Mouse (Mus musculus) mature B cell (primary cell): Measurements from ENCODE around the gene Zbtb20.

Experiments
- in situ Hi-C: fragments of 300-500 bp; cut with MboI; formaldehyde crosslinking; loops from 2 replicates; pipeline ENCODE4 v1.14.3; 2019

Gene Zbtb20

GRCm38 (mm10) chr16:43566511-43566910 is 690.8 kb downstream of the Zbtb20 start:
- in situ Hi-C loops: no loop called here

DNA sequence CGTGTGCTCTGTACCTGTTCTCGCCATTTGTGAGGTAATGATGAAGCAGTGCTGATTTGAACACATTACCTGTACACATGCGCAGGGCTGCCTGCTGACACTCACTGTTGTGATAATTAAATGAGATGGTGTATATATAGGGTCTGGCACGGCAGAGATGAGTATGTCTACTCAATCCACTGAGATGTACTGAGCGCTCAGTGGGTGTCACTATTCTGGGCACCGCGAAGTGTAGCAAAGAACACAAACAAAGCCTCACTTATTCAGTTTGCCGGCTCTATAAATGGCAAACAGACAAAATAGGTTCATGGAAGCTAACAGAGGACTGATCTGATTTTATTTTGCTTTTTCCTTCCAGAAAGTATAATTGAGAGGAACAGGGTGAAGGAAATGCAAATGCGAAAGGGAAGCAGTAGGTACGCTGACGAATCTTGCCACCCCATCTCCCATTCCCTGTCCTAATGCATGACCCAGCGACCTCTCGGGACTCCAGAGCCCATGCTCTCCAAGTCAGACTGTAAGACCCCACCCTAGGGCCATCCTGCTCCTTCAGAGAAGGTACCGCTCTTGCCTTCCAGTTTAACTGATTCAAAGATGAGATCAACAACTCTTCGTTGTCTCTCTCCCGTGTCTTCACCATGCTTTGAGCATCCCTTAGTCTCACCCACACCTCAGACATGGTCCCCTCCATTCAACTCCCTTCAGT is 695.8 kb downstream of the Zbtb20 start:
- in situ Hi-C loops: no loop called here

- in situ Hi-C loops: no loop called here
These were observed 696.5 kb downstream of the Zbtb20 start for GRCm38 (mm10) chr16:43572171-43572570.

DNA sequence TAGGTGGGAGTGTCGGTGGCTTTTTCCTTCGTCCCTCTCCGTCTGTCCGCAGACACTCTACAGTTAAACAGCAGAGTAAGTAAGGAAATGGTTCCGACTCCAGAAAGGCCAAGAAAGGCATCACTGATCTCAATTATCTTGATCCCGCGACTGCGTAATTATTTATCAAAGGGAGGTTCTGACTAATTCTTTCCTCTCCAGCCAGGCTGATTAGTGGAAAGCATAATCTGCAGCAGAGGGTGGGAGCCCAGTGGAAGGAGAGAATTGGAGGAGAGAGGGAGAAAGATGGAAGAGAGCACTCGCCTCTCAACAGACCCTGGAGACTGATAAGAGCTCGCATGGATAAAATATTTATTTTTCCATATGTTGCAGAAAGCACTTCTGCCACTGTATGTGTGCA is 697.1 kb downstream of the Zbtb20 start:
- in situ Hi-C loops: no loop called here

- in situ Hi-C loops: no loop called here
These were observed 697.6 kb downstream of the Zbtb20 start for GRCm38 (mm10) chr16:43573181-43573833.

GRCm38 (mm10) chr16:43574006-43574764 is 698.5 kb downstream of the Zbtb20 start:
- in situ Hi-C loops: no loop called here

DNA sequence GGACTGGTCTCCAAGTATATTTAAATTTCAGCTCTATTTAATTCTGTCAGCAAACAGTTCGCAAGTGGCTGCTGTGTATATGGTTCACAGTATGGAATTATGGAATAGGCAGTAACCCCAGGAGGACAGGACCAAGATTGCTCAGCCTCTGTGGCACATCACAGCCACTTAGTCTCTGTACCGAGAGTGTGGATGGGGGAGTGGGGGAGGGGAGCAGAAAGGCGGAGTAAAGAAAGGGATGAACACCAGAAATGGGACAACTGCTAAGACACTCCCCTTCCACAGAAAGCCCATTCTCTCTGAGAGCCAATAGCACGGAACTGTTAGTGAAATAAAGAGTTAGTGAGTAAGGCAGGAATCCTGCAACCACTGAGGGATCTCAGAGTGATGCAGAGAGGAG is 699.4 kb downstream of the Zbtb20 start:
- in situ Hi-C loops: no loop called here

DNA sequence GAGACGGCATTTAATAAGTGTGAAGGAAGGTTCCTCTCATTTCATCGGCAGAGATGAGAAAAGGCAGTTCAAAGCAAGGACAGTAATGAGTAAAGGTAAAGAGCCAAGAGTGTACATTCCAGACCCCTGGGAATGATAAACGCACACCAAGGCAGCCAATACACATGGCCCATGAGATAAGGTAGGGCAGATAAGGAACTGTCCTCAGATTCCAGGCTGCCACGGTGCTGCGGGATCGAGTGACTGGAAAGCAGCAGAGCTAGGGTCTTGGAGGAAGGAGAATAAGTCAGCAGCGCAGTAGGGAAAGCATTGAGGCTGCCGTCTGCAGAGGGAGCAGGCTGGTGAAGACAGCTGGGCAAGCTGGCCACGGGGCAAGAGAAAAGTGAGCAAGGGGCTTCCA is 699.8 kb downstream of the Zbtb20 start:
- in situ Hi-C loops: no loop called here

- in situ Hi-C loops: no loop called here
These were observed 701.7 kb downstream of the Zbtb20 start for GRCm38 (mm10) chr16:43577399-43577798.

- in situ Hi-C loops: no loop called here
These were observed 702.7 kb downstream of the Zbtb20 start for GRCm38 (mm10) chr16:43578351-43578750.

DNA sequence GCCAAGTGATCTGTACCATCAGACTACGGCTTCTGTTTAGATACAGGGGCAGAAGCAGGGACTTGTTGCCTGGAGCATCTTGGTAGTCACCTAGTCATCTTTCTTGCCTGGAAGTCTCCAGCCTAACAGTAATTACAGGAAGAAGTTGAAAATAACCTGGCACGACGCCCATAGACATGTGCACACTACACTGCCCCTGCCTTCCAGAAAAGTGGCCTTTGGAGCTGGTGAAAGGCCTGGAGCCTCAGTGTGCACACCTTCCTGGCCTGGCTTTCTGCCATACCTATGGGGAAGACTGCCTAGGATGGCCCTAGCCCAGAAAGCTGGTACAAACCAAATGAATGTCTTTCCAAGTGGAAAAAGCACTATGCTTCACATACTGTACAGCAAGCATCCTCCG is 703.4 kb downstream of the Zbtb20 start:
- in situ Hi-C loops: no loop called here

- in situ Hi-C loops: no loop called here
These were observed 704.7 kb downstream of the Zbtb20 start for GRCm38 (mm10) chr16:43580321-43580822.

GRCm38 (mm10) chr16:43581551-43581950 is 705.9 kb downstream of the Zbtb20 start:
- in situ Hi-C loops: no loop called here

DNA sequence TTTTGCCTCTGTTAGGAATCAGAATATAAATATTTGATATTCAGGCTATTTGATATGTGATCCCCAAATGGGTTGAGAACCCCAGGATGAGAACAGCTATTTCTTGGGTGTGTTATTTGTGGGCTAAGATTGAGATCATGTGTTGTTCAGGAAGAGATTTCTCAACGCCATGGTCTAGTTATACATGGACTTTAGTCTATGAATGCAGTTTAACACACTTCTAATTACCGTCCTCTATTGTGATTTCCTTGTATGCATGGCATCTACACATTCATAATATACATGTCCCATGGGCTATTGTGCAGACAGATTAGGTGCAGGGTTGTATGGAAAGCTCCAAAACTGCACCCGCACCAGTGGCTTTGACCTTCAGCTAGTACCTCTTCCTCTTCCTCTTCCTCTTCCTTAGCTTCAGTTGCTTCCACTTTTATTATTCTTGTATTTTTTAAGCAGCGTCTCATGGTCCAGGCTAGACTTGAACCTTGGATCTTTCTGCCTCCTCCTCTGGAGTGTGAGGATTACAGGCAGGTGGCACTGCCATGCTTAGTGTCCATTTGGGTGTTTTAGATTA is 711.3 kb downstream of the Zbtb20 start:
- in situ Hi-C loops: no loop called here

GRCm38 (mm10) chr16:43590704-43591493 is 715.2 kb downstream of the Zbtb20 start:
- in situ Hi-C loops: no loop called here

DNA sequence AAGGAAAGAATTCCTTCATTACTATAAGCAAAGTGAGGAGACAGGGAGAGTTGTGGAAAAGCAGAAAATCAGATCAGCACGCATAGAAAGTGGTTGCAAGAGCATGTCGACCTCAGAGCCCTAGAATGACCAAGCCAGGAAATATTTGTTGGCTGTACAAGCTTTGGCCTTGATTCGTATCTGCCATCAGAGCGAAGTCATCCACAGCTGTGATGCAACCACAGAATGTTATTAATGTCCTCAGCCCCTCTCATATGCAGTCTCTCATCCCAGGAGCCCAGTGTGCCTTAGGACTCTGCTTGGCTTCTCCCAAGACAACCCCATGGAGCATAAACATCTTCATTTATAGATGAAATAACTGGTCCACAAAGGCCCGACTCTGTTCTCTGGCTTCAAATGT is 716.4 kb downstream of the Zbtb20 start:
- in situ Hi-C loops: no loop called here

GRCm38 (mm10) chr16:43592801-43593200 is 717.1 kb downstream of the Zbtb20 start:
- in situ Hi-C loops: no loop called here

DNA sequence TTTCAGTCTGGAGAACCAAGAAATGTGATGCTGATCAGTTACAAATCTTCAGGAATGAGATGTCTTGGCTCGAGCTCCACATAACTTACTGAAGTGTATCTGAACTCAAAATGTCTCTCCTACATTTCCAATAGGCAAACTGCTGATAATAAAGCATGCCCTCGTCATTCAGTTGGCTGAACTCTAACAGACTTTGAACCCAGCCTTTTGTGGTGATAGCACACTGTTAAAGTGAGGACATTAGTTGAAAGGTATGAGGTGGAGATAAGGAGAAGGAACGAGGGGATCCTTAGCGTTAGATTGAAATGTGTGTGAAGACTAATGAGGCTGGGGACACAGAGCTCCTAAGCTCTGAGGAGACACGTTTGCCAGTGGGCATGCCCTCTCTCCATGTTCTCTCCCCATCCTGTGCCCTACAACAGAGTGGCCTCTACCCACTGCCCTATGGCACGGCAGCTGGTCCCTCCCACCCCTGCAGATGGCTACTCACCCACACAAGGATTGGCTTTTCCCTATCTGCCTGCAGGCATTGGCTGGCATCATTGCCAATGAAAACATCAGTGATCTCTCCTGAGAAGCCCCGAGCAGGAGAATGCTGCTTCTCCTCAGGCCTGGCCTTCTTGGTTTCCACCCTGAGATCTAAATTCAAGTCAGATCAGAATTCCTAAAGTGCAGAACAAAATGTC is 721.8 kb downstream of the Zbtb20 start:
- in situ Hi-C loops: no loop called here

- in situ Hi-C loops: no loop called here
These were observed 724.0 kb downstream of the Zbtb20 start for GRCm38 (mm10) chr16:43599707-43600106.

DNA sequence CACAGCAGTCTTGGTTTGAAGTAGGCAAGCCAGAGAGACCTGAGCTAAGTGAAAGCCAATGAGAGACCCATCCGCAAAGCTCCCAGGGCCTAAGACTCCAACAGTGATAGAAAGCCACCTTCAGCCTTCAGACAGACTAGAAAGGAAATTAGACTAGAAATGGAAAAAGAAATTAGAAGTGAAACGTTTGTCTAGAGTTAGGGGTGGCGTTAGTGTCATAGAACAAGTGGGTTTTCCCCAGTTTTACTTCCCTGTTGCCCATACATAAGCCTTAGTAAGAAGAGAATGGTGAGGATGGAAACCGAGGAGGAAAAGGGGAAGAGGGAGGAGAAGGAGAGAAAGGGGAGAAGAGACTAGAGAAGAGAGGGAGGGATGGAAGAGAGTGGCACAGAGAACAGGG is 726.9 kb downstream of the Zbtb20 start:
- in situ Hi-C loops: no loop called here

DNA sequence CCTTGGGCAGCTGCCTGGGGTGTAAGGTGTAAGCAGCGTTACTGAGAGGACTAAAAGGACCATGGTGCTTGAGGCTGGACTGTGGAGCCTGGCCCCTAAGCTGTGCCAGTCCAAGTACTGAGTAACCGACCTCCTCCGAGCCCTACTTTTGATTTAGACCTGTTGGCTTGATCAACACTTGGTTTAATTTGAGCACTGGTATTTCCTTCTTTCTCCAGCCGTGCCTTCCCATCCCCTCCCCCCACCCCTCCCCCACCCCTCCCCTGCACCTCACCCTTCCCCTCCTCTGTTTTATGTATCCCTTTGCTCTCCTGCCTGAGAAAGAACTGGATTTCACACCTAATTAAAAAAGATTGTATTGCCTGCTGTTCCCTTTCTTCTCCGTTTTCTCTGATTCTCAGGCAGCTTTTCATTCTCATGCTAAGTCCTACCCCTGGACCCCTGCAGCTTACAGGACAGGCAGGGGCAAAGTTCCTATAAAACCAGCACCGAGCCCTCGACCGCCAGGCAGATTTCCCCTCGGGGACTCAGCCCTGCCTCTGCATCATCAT is 728.0 kb downstream of the Zbtb20 start:
- in situ Hi-C loops: no loop called here
